Mouse (Mus musculus) bone marrow, adult 2 months (tissue): ENCODE measurements at regions not wholly inside any gene's neighbourhood (a gene's known extent, or its start where the extent isn't known, plus 50 kb on each side); places are given as distances from the start of the nearest gene placed in this dataset.

Source experiments
- CTCF ChIP-seq: fragments of 200-500 bp; IDR thresholded peaks from 2 replicates; pipeline ENCODE4 v1.5.1; 2011; ENCODE audit warnings: low read length, control low read depth; ENCODE audit not compliant: control insufficient read depth, insufficient read depth
- POLR2A ChIP-seq: fragments of 200-500 bp; IDR thresholded peaks from 2 replicates; pipeline ENCODE4 v1.6.1; 2011; ENCODE audit warnings: low read depth, mild to moderate bottlenecking, control low read depth, low read length, borderline replicate concordance; ENCODE audit not compliant: control insufficient read depth

GRCm38 (mm10) chr17:9258646-9259170 lies 163.2 kb upstream of the Gm17728 start:
- TF ChIP-seq CTCF = no peak
- TF ChIP-seq POLR2A = no peak
